Mouse (Mus musculus) CD4-positive, CD25-positive, alpha-beta regulatory T cell, adult 9 weeks (primary cell): ENCODE data around the gene Xrcc6. TPM values are rescaled to one million over a fixed set of nuclear protein-coding genes. Genes with fewer than 3 reads are reported as not detected.

Experiments used
- polyA plus RNA-seq: library from polyadenylated mRNA; unstranded; fragments of 100-300 nt; shearing (Covaris generic); gene quantifications from one replicate; pipeline ENCODE4 v1.2.1, GENCODE M21; 2017

Gene Xrcc6
- polyA plus RNA-seq = 79.4 TPM

DNA sequence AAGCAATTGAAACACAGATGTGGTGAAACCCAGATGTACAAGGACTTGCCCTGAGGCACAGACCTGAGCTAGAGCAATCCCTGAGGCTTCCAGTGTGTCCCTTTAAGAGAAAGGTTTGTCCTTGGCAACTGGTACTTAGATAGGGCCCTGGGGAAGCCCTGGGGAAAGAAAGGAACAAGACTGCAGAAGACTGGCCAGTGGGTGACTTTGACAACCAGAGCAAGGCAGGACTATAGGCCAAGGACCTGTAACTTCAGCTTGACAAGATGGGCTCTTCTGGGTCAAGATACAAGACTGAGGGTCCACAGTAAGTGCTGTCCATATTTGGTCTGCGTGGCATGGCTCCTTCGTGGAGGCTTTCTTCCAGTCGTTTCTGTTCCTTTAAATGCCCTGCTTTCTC is at the start of gene Xrcc6:
TSS of gene Xrcc6 (plus strand) at position 190 of the 400 bp plus-strand sequence.

DNA sequence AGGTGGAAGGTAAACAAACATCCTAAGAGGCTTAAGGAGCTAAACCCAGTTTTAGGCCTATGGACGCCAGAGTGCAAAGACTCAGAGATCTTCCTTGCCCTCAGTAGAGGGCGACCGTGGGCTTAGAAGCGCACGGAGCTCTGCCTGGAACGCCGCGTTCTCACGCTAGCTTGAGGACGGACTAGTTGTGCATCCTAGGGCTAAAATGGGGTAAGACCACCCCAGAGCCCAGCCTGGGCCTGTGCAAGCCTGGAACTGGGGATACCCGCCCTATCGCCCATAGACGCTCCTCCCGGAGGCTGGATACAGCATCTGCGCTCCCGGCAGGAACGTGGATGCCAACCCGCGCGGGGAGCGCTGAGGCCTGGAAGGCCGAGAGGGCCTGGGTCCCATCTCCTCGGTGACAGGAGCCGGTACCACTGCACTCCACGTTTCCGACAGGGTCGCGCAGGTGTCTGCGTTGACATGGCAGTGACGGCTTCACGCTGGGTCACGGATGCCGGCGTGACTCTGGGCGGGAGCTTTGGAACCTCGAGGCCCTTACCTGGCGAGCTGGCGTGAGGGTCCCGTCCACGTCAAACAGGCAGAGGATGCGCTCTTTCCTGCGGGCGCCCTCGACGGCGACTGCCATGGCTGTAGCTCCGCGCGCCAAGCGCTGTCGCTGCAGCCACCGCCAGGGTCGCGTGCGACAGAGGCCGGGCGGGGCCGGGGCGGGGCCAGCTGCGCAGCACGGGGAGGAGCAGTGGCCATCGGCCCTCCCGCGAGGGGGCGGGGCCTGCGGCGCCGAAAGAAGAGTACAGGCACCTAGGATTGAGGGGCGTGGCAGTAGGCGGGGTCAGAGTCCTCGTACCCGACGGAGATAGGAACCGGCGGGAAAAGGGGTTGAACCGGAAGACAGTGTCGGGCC is 27.2 kb upstream of the Xrcc6 start, which contains the start of gene Pmm1:
TSS of gene Pmm1 (minus strand) at position 760 of the 907 bp plus-strand sequence.

DNA sequence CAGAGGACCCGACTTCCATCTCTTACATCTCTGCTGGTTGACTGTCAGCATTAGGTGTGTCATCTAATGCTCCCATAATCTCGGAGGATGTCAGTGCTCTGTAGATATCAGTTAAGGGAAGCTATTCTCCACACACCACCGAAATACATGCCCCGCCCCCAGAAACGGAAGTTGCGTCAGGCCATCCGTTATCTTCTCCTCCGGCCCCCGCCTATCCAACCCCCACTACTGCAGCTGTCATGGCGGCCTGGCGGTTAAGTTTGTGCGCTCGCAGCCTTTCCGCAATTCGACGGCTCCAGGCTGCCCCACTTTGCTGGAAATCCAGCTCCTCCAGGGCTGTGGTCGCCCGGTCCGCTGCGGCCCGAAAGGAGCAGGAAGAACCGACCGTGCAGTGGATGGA is 7.3 kb upstream of the Xrcc6 start, which contains the start of gene 1700029P11Rik:
TSS of gene 1700029P11Rik (plus strand) at position 220 of the 400 bp plus-strand sequence.

DNA sequence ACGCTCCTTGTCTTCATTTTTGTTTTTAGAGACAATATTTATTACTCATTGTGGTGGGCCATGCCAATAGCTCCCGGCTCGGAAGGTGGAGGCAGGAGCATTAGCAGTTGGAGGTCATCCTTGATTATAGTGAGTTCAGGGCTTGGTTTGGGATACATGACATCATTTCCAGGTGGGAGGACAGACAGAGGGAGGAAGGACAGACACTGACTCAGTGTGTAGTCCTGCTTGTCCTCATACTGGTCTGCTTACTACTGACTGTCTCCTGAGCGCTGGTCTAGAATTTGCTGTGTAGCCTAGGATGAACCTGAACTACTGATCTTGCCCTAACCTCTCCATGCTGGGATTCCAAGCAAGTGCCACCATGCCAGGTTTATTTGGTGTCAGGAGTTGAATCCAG is 46.1 kb downstream of the Xrcc6 start, which contains the start of gene Desi1:
TSS of gene Desi1 (minus strand) at position 101 of the 400 bp plus-strand sequence.

DNA sequence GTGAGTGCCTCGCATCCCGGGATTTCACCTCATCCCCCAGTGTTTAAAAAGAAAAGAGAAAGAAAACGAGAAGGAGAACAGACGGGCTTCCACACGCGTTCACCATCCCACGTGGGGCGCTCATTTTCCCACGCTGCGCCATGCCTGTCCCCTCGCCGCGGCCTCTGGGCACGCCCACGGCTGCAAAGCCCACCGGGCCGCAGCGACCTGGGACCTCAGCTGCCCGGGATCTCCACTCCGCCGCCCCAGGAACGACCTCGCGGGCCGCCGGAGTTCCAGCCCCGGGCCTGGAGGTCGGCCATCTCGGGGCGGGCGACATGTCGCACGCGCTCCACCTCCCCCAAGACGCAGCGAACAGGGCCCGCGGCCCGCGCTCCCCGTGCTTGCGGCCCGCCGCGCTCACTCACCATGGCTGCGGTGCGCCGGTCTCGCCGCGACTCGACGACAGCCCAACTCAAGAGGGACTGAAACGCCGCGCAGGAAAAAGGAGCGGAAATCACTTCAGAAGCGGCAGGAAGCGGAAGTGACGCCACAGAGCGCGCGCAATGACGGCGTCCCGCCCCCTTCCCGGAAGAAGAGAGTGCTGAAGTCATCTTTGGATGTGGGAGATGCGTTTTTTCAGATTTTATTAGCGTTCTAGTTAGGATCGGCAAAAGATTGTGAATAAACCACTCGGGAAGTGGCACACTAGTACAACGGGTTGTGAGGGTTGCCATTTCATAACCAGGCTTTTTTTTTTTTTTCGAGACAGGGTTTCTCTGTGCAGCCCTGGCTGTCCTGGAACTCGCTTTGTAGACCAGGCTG is 59.6 kb downstream of the Xrcc6 start, which contains the start of gene Snu13:
TSS of gene Snu13 (minus strand) at position 519 of the 804 bp plus-strand sequence.

DNA sequence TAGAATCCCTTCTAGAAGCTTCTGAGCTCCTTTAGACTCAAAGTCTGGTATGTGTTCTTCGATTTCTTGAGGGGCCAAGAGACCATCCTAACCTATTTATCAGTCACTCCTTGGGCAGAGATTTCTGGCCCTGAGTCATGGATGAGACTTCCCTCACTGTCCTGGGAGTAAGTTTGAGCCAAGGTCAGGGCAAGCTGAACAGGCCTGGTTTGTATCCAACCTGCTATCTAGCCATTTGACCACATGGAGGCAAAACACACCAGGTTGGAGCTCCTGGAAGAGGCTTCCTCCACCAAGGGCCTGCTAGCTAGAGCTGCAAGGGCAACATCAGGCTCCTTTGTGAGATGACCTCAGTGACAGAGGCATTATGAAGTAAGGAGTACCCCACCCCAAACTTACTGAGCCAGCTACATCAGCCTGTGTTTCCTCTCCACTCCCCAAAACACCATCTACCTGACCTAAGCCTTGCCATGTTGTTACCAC is 71.1 kb downstream of the Xrcc6 start, which contains the start of gene 4930407I10Rik:
TSS of gene 4930407I10Rik (plus strand) at position 433 of the 483 bp plus-strand sequence.

DNA sequence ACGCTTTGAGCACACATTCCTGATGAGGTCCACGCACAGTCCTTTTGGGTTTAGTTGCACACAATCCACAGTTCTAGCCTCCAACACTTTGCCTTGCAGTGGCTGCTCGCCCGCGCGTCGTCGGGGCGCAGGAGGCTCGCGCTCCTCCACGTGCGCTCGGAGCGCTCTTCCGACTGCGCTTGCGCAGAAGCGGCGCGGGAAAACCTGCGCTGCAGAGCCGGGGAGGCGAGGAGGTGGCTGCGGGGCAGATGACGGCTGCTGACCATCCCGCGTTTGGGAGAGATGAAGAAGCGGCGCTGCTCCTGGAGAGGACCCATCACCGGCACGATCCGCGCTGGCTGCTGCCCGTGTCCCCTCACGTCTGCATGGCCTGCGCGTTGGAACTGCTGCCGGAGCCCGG is 82.3 kb downstream of the Xrcc6 start, which contains the start of gene Mei1:
TSS of gene Mei1 (plus strand) at position 99 of the 400 bp plus-strand sequence.

Other genes starting within 250 kb of the Xrcc6 start
- gene Zc3h7b, start 242.8 kb upstream of the Xrcc6 start, polyA plus RNA-seq = 4.7 TPM
- 80.3 TPM for gene Rangap1, start 242.3 kb upstream of the Xrcc6 start, polyA plus RNA-seq
- gene Tef, start 185.4 kb upstream of the Xrcc6 start, polyA plus RNA-seq = 18.8 TPM
- 81.1 TPM for gene Tob2, start 129.0 kb upstream of the Xrcc6 start, polyA plus RNA-seq
- 108 TPM for gene Phf5a, start 115.9 kb upstream of the Xrcc6 start, polyA plus RNA-seq
- gene Aco2, start 115.5 kb upstream of the Xrcc6 start, polyA plus RNA-seq = 149 TPM
- gene Polr3h, start 61.6 kb upstream of the Xrcc6 start, polyA plus RNA-seq = 51.9 TPM
- gene Csdc2, start 51.1 kb upstream of the Xrcc6 start, polyA plus RNA-seq = not detected
- 13.2 TPM for gene Pmm1, start 26.9 kb upstream of the Xrcc6 start, polyA plus RNA-seq
- not detected for gene 1700029P11Rik, start 7.3 kb upstream of the Xrcc6 start, polyA plus RNA-seq
- 16.0 TPM for gene Desi1, start 46.0 kb downstream of the Xrcc6 start, polyA plus RNA-seq
- 183 TPM for gene Snu13, start 59.8 kb downstream of the Xrcc6 start, polyA plus RNA-seq
- gene 4930407I10Rik, start 71.3 kb downstream of the Xrcc6 start, polyA plus RNA-seq = not detected
- 0.11 TPM for gene Mei1, start 82.2 kb downstream of the Xrcc6 start, polyA plus RNA-seq
- gene Ccdc134, start 140.1 kb downstream of the Xrcc6 start, polyA plus RNA-seq = 32.0 TPM
- gene Srebf2, start 159.3 kb downstream of the Xrcc6 start, polyA plus RNA-seq = 187 TPM
- not detected for gene Shisa8, start 225.0 kb downstream of the Xrcc6 start, polyA plus RNA-seq
- 2.0 TPM for gene Tnfrsf13c, start 236.5 kb downstream of the Xrcc6 start, polyA plus RNA-seq